Mouse (Mus musculus): Measurements from ENCODE around the gene Skint4. TPM values are rescaled to one million over a fixed set of nuclear protein-coding genes. Genes with fewer than 3 reads are reported as not detected.

Skint4 gene
- polyA plus RNA-seq (2012; rRNA removed; ENCODE audit: low replicate concordance): not detected in 2 replicates

GRCm38 (mm10) chr4:112071716-112072115 lies at the start of gene Skint4:
Gene Skint4 (plus strand): TSS chr4:112072016.

Other genes starting within 250 kb of the Skint4 start
- gene Slc5a9, start 169.1 kb upstream of the Skint4 start, polyA plus RNA-seq (2012; rRNA removed; ENCODE audit: low replicate concordance): 0.11 and 2.2 TPM in 2 replicates
- gene Skint8, start 152.6 kb upstream of the Skint4 start, polyA plus RNA-seq (2012; rRNA removed; ENCODE audit: low replicate concordance): not detected in 2 replicates
- not detected in 2 replicates for gene Skint7, start 99.1 kb upstream of the Skint4 start, polyA plus RNA-seq (2012; rRNA removed; ENCODE audit: low replicate concordance)
- gene Skint1, start 65.7 kb upstream of the Skint4 start, polyA plus RNA-seq (2012; rRNA removed; ENCODE audit: low replicate concordance): not detected in 2 replicates
- gene Skint3, start 160.2 kb downstream of the Skint4 start, polyA plus RNA-seq (2012; rRNA removed; ENCODE audit: low replicate concordance): 0.06 and 0.10 TPM in 2 replicates